Mouse (Mus musculus): Measurements from ENCODE around the gene Pltp. TPM values are rescaled to one million over a fixed set of nuclear protein-coding genes. Genes with fewer than 3 reads are reported as not detected.

Gene Pltp
- total RNA-seq, 1 experiment: 56.1 TPM

- TF ChIP-seq CHD2 (IDR thresholded peaks at IDR 0.05; ENCODE audit: low read depth, low read length) (no peak), HCFC1 (IDR thresholded peaks at IDR 0.05; ENCODE audit: borderline replicate concordance, insufficient read depth, low read length) (no peak), ZNF384 (IDR thresholded peaks at IDR 0.05; ENCODE audit: low read depth, low read length) (no peak), MAFK (IDR thresholded peaks at IDR 0.05; ENCODE audit: insufficient read depth, low read depth, low read length) (no peak), ZC3H11A (IDR thresholded peaks at IDR 0.05; ENCODE audit: borderline replicate concordance, low read depth, low read length) (no peak)
- in situ Hi-C loops (cut with MboI; ENCODE audit: low sequenced_read_pairs in 2 of 2, unreplicated experiment in 2 of 2): no loop called here
- Histone ChIP-seq H3K4me1 (ENCODE audit: control insufficient read depth in 2 of 2, insufficient read depth in 2 of 2, low read length in 2 of 2, poor library complexity in 1 of 2) (no peaks in the 10 kb centered on the region), H3K4me3 (ENCODE audit: insufficient read depth in 1 of 2, low read depth in 1 of 2, low read length in 2 of 2, poor library complexity in 1 of 2, severe bottlenecking in 1 of 2) (no peak overlapping the region), H3K9ac (ENCODE audit: insufficient read depth, low read depth, low read length, poor library complexity, severe bottlenecking) (no peak overlapping the region), H3K36me3 (ENCODE audit: control insufficient read depth, insufficient read depth, low read length, poor library complexity, severe bottlenecking) (peaks cover 84% of the 10 kb centered on the region), H3K9me3 (ENCODE audit: control insufficient read depth, insufficient read depth, low read depth, low read length) (no peaks in the 10 kb centered on the region), H3K27ac (ENCODE audit: insufficient read depth, low read depth, low read length, poor library complexity, severe bottlenecking) (no peak overlapping the region)
- no peak for DNase-seq (ENCODE audit: low read depth, low spot score)
Measured at GRCm38 (mm10) chr2:164894644-164895043, 37.1 kb upstream of the Pltp start.

GRCm38 (mm10) chr2:164894048-164894447 is 36.5 kb upstream of the Pltp start:
- Histone ChIP-seq H3K4me3 (ENCODE audit: insufficient read depth in 1 of 2, low read depth in 1 of 2, low read length in 2 of 2, poor library complexity in 1 of 2, severe bottlenecking in 1 of 2) (no peak overlapping the region), H3K9me3 (ENCODE audit: control insufficient read depth, insufficient read depth, low read depth, low read length) (no peaks in the 10 kb centered on the region), H3K4me1 (ENCODE audit: control insufficient read depth in 2 of 2, insufficient read depth in 2 of 2, low read length in 2 of 2, poor library complexity in 1 of 2) (peaks cover 0 to 1% of the 10 kb centered on the region in 2 experiments; a peak in 1 of 4 replicates), H3K27ac (ENCODE audit: insufficient read depth, low read depth, low read length, poor library complexity, severe bottlenecking) (no peak overlapping the region), H3K9ac (ENCODE audit: insufficient read depth, low read depth, low read length, poor library complexity, severe bottlenecking) (no peak overlapping the region), H3K36me3 (ENCODE audit: control insufficient read depth, insufficient read depth, low read length, poor library complexity, severe bottlenecking) (peaks cover 84% of the 10 kb centered on the region)
- no peak for DNase-seq (ENCODE audit: low read depth, low spot score)
- in situ Hi-C loops (cut with MboI; ENCODE audit: low sequenced_read_pairs in 2 of 2, unreplicated experiment in 2 of 2): no loop called here
- no peak for TF ChIP-seq HCFC1 (IDR thresholded peaks at IDR 0.05; ENCODE audit: borderline replicate concordance, insufficient read depth, low read length)
- no peak for TF ChIP-seq CHD2 (IDR thresholded peaks at IDR 0.05; ENCODE audit: low read depth, low read length)
- no peak for TF ChIP-seq ZNF384 (IDR thresholded peaks at IDR 0.05; ENCODE audit: low read depth, low read length)

- Histone ChIP-seq H3K4me3 (ENCODE audit: insufficient read depth in 1 of 2, low read depth in 1 of 2, low read length in 2 of 2, poor library complexity in 1 of 2, severe bottlenecking in 1 of 2) (no peak overlapping the region), H3K4me1 (ENCODE audit: control insufficient read depth in 2 of 2, insufficient read depth in 2 of 2, low read length in 2 of 2, poor library complexity in 1 of 2) (peaks cover 1 to 3% of the 10 kb centered on the region in 2 experiments; a peak in 1 of 4 replicates), H3K27ac (ENCODE audit: insufficient read depth, low read depth, low read length, poor library complexity, severe bottlenecking) (no peak overlapping the region), H3K36me3 (ENCODE audit: control insufficient read depth, insufficient read depth, low read length, poor library complexity, severe bottlenecking) (peaks cover 87% of the 10 kb centered on the region), H3K9me3 (ENCODE audit: control insufficient read depth, insufficient read depth, low read depth, low read length) (no peaks in the 10 kb centered on the region), H3K9ac (ENCODE audit: insufficient read depth, low read depth, low read length, poor library complexity, severe bottlenecking) (no peak overlapping the region)
- in situ Hi-C loops (cut with MboI; ENCODE audit: low sequenced_read_pairs in 2 of 2, unreplicated experiment in 2 of 2): no loop called here
- DNase-seq (ENCODE audit: low read depth, low spot score): no peak
- TF ChIP-seq ZC3H11A (IDR thresholded peaks at IDR 0.05; ENCODE audit: borderline replicate concordance, low read depth, low read length) (no peak), MAFK (IDR thresholded peaks at IDR 0.05; ENCODE audit: insufficient read depth, low read depth, low read length) (no peak), ZNF384 (IDR thresholded peaks at IDR 0.05; ENCODE audit: low read depth, low read length) (no peak), HCFC1 (IDR thresholded peaks at IDR 0.05; ENCODE audit: borderline replicate concordance, insufficient read depth, low read length) (no peak), CHD2 (IDR thresholded peaks at IDR 0.05; ENCODE audit: low read depth, low read length) (no peak)
Measured at GRCm38 (mm10) chr2:164892696-164893216, 35.2 kb upstream of the Pltp start.

- no peaks in the 10 kb centered on the region for H3K9me3 ChIP-seq (ENCODE audit: control insufficient read depth, insufficient read depth, low read depth, low read length)
- peaks cover 1 to 3% of the 10 kb centered on the region in 2 experiments; a peak in 1 of 4 replicates for H3K4me1 ChIP-seq (ENCODE audit: control insufficient read depth in 2 of 2, insufficient read depth in 2 of 2, low read length in 2 of 2, poor library complexity in 1 of 2)
- no peak for TF ChIP-seq ZC3H11A (IDR thresholded peaks at IDR 0.05; ENCODE audit: borderline replicate concordance, low read depth, low read length)
- no peak for TF ChIP-seq HCFC1 (IDR thresholded peaks at IDR 0.05; ENCODE audit: borderline replicate concordance, insufficient read depth, low read length)
- H3K27ac ChIP-seq (ENCODE audit: insufficient read depth, low read depth, low read length, poor library complexity, severe bottlenecking): peak overlapping the region; percentile 30; the same call in 1 of the 2 replicates
- no peak overlapping the region for H3K4me3 ChIP-seq (ENCODE audit: insufficient read depth in 1 of 2, low read depth in 1 of 2, low read length in 2 of 2, poor library complexity in 1 of 2, severe bottlenecking in 1 of 2)
- in situ Hi-C loops (cut with MboI; ENCODE audit: low sequenced_read_pairs in 2 of 2, unreplicated experiment in 2 of 2): no loop called here
- no peak for DNase-seq (ENCODE audit: low read depth, low spot score)
- no peak overlapping the region for H3K9ac ChIP-seq (ENCODE audit: insufficient read depth, low read depth, low read length, poor library complexity, severe bottlenecking)
- H3K36me3 ChIP-seq (ENCODE audit: control insufficient read depth, insufficient read depth, low read length, poor library complexity, severe bottlenecking): peaks cover 88% of the 10 kb centered on the region
Measured at GRCm38 (mm10) chr2:164891908-164892695, 34.6 kb upstream of the Pltp start.
